Mouse (Mus musculus): ENCODE results near the gene 4933424G06Rik.
A peak's percentile ranks its signal among the peaks of the same experiment; 100 is the strongest.
"Not testable (repeated sequence)": the region's sequence is repeated elsewhere in the genome, so short reads cannot be mapped to it uniquely, and the experiment has no call there.

4933424G06Rik gene

DNA sequence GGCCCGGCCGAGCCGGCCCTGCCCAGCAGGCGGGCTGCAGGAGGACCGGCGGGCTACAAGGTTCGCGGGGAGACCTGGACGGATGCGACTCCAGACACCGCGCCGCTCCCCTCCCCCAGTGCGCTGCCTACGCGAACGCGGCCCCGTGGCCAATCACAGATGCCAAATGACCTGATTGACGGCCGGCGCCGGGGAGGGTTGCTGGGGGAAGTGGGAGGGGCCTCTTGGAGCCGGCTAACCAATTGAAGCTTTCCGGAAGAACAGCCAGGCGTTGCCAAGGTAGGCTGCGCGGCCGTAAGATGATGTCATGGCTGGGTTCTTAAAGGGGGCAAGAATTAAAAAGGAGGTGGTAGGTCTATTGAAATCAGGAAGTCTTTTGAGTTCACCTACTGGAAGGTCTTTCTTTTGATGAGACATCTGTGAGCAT is at the start of gene 4933424G06Rik:
TSS of gene 4933424G06Rik (plus strand) at position 296 of the 427 bp plus-strand sequence.
- DNase-seq (ENCODE audit: low spot score) = peak; percentile 97

DNA sequence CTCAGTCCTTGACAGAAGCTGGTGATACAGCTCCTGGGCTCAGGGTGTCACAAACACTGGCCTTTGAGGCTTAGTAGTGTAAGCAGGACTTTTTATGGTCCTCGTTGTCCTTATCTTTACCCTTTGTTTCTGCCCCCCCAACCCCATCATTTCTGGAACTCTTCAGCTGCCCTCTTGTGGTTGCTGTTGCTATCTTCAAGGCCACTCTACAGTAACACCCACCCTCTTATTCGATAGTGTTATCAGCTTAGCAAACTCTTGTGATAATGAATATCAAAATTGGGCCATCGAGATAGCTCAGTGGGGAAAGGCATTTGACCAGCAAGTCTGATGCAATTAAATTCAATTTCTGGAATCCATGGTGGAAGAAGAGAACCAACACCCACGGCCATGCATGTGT is 45.5 kb upstream of the 4933424G06Rik start:
- no peak for DNase-seq (ENCODE audit: low spot score)

DNA sequence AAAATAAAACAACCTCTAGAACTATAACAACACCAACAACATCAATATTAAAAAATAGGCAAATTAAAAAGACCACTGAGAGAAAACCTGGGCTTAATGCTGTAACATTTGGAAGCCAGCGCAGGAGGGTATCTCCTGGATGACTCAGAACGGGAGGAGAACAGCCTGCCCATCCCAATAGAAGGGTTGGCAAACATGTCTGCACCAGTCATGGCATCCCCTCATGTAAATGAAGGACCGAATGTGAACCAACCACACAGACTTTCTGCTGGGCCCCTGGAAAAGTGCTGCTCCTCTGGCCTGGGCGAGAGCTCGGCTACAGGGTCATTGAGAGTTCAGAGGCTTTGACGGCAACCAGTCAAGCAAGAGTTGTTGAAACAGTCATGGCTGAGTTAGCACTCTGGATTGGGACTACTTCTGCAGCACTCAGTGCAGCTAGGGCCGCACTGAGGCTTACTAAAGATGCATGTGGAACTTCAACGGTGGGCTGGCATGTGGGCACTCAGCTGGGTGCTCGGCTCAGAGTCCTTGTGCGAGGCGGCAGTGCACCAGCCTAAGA is 44.7 kb upstream of the 4933424G06Rik start:
- peak; percentile 61 for DNase-seq (ENCODE audit: low spot score)

- no peak for DNase-seq (ENCODE audit: low spot score)
Measured at GRCm38 (mm10) chr1:36665934-36666333, 44.0 kb upstream of the 4933424G06Rik start.

- not testable (repeated sequence) for DNase-seq (ENCODE audit: low spot score)
Measured at GRCm38 (mm10) chr1:36668007-36668406, 41.9 kb upstream of the 4933424G06Rik start.

GRCm38 (mm10) chr1:36670256-36670655 is 39.7 kb upstream of the 4933424G06Rik start:
- no peak for DNase-seq (ENCODE audit: low spot score)

DNA sequence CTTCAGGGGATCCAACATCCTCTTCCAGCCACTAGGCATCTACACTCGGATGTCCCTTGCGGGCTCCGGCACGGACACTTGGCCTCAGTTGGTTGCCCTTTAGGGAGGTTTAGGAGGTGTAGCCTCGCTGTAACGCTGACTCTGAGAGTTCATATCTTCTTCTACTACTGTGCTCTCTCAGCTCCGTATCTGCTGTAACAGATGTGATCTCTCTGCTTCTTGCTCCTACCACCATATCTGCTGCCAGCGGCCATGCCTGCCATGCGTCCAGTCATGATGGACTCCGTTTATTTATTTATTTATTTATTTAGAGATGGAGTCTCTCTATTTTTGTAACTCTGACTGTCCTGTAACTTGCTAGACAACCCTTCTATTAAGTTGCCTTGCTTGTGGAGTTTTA is 38.7 kb upstream of the 4933424G06Rik start:
- no peak for DNase-seq (ENCODE audit: low spot score)

- no peak for DNase-seq (ENCODE audit: low spot score)
Measured at GRCm38 (mm10) chr1:36672648-36673350, 37.1 kb upstream of the 4933424G06Rik start.

DNA sequence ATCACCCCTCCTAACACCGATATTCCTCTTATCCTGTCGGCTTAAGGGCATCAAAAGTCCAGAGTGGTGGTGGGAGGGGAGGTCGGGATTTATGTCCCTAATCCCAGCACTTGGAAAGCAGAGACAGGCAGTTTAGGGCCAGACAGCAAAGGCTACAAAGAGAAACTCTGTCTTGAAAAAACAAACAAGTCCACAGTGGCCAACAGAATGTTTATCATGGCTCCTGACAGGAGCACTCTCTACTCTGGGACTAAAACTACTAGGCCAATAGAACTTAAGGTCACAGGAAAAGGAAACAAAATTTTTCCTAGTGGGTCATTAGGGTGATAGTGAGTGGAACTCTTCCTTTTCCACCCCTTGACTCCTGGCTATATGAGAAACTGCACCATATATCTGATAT is 35.0 kb upstream of the 4933424G06Rik start:
- DNase-seq (ENCODE audit: low spot score) = no peak

DNA sequence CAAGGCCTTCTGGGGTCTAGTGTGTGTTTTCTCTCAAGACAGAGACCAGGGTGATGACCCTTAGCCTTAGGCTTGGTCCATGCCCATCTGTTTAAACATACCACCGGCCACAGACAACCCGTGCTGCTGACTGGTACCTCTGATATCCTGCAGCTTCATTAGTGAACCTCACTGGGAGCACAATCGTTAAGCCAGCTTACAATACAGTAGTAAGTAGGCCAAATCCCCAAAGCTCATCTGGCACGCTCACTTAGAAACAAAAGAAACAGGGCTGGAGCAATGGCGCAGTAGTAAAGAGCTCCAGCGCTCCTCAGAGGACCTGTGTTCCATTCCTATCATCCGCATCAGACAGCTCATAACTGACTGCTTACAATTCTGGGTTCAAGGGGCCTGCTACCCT is 29.1 kb upstream of the 4933424G06Rik start:
- no peak for DNase-seq (ENCODE audit: low spot score)

- no peak for DNase-seq (ENCODE audit: low spot score)
Measured at GRCm38 (mm10) chr1:36682620-36683355, 27.2 kb upstream of the 4933424G06Rik start, which contains the start of gene Fam178b. Gene Fam178b, minus strand, starts transcription at chr1:36683183.

GRCm38 (mm10) chr1:36683810-36684467 is 26.0 kb upstream of the 4933424G06Rik start:
- DNase-seq (ENCODE audit: low spot score) = peak; percentile 88

DNA sequence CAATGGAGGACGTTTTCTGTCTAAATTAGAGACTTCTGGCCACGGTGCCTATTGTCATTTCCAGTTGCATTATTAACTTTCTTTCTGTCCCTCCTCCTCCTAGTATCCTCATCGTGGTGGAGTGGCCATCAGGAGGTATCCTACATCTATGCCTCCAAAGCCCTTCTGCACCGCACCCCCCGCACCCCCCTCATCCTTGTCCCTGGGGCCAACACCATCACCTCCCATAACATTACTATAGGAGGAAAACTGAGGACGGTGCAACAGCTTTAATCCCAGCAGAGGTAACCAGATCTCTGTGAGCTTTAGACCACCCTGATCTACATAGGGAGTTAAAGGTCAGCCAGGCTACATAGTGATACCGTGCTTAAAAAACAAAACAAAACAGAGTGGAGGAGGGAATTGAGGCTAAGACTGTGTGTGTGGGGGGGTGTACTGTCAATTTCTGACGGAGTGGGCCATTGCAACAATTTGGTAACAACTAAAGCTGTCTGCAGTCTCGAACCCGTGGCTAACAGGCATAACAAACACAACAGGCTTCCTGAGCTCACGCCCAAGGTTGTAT is 19.2 kb upstream of the 4933424G06Rik start:
- no peak for DNase-seq (ENCODE audit: low spot score)

DNA sequence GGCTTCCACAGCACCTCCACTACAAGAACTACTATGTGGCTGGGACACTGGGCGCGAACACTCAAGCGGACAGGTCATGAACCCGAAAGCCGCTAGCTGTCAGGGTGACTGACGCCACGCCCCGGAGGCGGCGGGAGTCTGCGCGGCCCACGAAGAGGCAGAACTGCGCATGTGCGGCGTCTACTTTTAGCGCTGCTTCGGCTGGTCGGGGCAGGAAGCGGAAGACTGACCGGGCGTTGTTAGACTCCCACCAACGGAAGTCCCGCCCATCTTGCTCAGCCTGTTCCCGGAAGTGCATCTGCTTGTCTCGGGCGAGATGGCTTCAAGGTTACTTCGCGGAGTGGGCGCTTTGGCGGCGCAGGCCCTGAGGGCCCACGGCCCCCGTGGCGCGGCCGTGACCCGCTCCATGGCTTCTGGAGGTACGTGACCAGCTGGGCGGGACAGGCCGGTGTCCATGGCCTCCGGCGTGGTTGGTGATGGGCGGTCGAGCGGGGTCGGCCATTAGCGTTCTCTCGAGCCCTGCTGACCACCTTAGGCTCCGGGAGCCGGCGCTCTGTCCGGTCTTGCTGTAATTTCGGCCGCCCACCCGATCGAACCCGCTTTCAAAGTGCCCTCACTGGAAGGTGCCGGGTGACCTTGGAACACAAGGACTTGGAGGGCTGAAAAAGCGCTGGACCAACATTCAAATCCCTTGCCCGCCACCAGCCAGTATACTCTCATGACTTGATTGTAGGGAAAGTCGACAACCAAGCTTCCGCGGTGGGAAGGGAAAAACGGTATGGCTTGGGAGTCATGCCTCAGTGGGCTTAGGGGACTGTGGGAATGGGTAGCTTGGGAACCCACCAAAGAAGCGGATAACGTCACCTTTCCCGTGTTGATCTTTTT is 18.4 kb upstream of the 4933424G06Rik start, which contains the start of gene Cox5b:
TSS of gene Cox5b (plus strand) at position 179 of the 885 bp plus-strand sequence.
- peak; percentile 100 for DNase-seq (ENCODE audit: low spot score)

GRCm38 (mm10) chr1:36694871-36695270 is 15.1 kb upstream of the 4933424G06Rik start:
- no peak for DNase-seq (ENCODE audit: low spot score)

DNA sequence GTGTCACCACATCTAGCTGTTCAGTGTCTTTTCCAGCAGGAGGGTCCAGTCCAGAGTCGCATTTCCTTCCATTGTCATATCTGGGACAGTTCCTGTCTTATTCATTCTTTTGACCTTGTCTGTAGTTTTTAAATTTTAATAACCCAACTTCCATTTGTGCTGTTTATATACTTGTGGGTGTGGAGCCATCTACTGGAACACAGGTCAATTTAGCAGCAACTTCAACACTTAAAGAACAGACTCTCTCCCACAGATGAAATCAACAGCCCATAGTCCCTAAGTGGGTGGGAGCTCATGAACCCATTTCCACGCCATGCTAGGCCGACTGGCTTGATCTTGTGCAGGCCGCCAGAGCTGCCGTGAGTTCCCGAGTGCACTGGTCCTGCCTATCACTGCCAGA is 13.5 kb upstream of the 4933424G06Rik start:
- DNase-seq (ENCODE audit: low spot score) = no peak

DNA sequence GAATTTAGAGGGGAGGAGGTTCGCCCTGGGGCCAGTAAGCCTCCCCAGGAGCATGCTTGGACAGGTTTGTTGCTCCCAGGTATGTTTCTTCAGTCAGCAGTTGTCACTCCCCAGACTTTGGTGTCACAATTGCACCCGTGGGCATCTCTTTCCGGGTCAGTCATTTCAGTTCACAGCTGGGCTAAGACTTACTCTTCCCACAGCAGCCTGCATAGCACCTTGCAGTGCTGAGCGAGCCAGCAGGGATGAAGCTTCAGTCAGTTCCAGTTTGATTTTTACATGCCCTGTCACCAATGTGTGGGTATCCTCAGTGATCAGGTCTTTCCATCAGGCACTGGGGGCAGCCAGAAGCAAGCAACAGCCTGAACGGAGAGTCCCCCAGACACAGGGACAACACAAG is 12.9 kb upstream of the 4933424G06Rik start:
- DNase-seq (ENCODE audit: low spot score) = no peak

GRCm38 (mm10) chr1:36707166-36707565 is 2.8 kb upstream of the 4933424G06Rik start:
- DNase-seq (ENCODE audit: low spot score) = no peak

DNA sequence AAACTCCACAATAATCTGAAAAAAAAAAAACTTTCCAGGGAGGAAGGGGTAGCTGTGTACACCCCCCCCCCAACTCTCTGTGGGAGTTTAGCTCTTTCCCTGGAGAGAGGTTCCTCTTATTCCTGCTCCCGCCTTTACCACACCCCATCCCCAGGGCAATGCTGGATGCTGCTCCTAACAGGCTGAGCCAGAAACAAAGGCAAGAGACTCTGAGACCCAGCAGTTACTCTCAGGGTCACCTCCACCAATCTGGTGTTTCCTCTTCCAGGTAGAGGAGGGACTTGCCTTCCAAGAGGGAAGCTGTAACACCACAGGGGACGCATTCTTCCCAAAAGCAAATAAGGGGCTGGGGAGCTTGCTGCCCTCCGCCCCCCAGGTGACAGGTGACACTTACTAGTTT is 2.2 kb upstream of the 4933424G06Rik start:
- no peak for DNase-seq (ENCODE audit: low spot score)

DNA sequence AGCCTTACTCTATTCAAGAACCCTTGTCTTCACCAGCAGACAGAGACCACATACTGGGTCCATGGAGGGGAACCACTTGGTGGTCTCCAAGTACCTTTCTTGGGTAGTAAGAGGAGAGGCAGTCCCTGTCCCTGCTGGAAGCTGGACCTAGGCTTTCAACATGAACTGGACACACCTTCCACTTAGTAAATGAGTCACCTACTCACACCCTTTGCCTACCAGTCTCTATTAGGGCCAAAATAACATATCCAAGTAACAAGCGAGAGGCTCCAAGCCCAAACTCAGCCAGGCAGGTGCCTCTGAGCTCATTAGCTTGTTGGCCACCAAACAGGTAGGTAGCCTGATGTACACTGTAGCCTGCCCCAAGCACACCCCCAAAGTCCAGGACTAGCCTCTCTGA is 1.3 kb upstream of the 4933424G06Rik start:
- DNase-seq (ENCODE audit: low spot score) = no peak

Measured in embryo, embryonic 10 days (tissue).